Mouse (Mus musculus): ENCODE measurements around the gene Spats2. TPM values are rescaled to one million over a fixed set of nuclear protein-coding genes. Genes with fewer than 3 reads are reported as not detected.
A peak's percentile ranks its signal among the peaks of the same experiment; 100 is the strongest.

Gene Spats2
- polyA plus RNA-seq, 1 experiment from 2014 or later: 73.4 TPM

DNA sequence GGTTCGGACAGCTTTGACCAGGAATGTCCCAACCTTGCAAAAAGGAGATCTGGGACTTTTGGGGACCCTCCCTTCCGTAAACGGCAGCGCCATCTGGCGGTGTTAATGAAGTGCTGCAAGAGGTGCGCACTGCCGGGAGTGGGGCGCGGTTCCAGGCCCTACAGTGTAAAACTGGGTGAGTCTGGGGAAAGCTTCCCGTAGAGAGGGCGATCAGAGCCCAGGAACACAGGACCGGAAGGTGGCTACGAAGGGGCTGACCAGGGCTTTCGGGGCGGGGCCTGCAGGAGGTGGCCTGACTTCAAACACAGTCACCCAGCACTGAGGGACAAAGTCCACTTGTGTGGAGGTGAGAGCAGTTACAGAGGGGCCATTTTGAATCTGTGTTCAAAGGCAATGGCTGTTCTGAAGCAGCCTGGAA is 26.6 kb upstream of the Spats2 start:
- Histone ChIP-seq H3K27ac (no peak overlapping the region), H3K4me1 (peaks cover 37% of the 10 kb centered on the region), H3K36me3 (no peaks in the 10 kb centered on the region), H3K4me2 (replicated peaks) (peak overlapping the region; percentile 75), H3K9ac (0 out of 2 replicates have a peak overlapping the region, but pooled peaks have one; percentile 19), H3K9me3 (no peaks in the 10 kb centered on the region), H3K4me3 (peak overlapping the region; percentile 9; the same call in 1 of the 2 replicates), H3K27me3 (peaks cover 60% of the 10 kb centered on the region)
- 2% methylated on average over 15 of the region's 15 CpGs for WGBS
- ATAC-seq (ENCODE audit: insufficient number of reproducible peaks, insufficient read depth, low FRiP score, low TSS enrichment): no peak

DNA sequence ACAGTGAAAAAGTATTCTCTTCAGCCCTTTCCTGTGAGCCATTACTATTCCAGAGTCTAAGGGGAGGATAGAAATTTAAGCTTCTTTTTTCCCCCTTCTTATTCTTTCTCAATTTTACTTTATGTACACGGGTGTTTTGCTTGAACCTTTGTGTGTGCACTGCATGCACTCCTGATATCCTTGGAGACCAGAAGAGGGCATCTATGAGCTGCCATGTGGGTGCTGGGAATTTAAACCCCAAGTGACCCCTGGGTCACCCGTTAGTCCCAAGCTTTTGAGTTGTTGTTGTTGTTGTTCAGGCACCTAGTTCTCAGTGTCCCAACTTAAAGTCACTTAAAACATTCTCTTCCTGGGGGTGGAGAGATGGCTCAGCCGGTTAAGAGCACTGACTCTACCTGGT is 25.7 kb upstream of the Spats2 start:
- H3K9me3 ChIP-seq: no peaks in the 10 kb centered on the region
- no peak for ATAC-seq (ENCODE audit: insufficient number of reproducible peaks, insufficient read depth, low FRiP score, low TSS enrichment)
- H3K27ac ChIP-seq: no peak overlapping the region
- peaks cover 53% of the 10 kb centered on the region for H3K27me3 ChIP-seq
- 59% methylated on average over 3 of the region's 3 CpGs for WGBS
- H3K36me3 ChIP-seq: no peaks in the 10 kb centered on the region
- H3K4me1 ChIP-seq: peaks cover 32% of the 10 kb centered on the region
- H3K4me2 ChIP-seq (replicated peaks): no peak overlapping the region
- no peak overlapping the region for H3K4me3 ChIP-seq
- no peak overlapping the region for H3K9ac ChIP-seq

DNA sequence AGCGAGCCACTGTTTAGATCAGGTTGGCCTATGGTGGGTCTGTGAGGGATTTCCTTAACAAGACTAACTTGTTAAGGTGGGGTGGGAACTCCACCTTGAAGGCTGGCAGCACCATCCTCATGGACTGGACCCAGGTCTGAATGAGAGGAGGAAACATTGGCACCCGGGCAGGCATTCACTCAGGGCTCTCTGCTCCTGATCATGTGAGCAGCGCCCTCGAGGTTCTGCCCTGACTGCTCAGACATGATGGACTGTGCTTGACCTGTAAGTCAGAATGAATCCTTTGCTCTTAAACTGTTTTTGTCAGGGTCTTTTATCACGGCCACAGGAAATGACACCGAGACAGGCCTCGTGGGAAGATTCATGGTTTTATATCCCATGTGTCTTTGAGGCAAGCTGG is 20.5 kb upstream of the Spats2 start:
- H3K4me1 ChIP-seq: no peaks in the 10 kb centered on the region
- no peak overlapping the region for H3K4me2 ChIP-seq (replicated peaks)
- no peak overlapping the region for H3K27ac ChIP-seq
- WGBS: 74% methylated on average over 7 of the region's 7 CpGs
- H3K36me3 ChIP-seq: no peaks in the 10 kb centered on the region
- H3K4me3 ChIP-seq: no peak overlapping the region
- no peak for ATAC-seq (ENCODE audit: insufficient number of reproducible peaks, insufficient read depth, low FRiP score, low TSS enrichment)
- no peaks in the 10 kb centered on the region for H3K9me3 ChIP-seq
- H3K27me3 ChIP-seq: peaks cover 2% of the 10 kb centered on the region
- no peak overlapping the region for H3K9ac ChIP-seq

DNA sequence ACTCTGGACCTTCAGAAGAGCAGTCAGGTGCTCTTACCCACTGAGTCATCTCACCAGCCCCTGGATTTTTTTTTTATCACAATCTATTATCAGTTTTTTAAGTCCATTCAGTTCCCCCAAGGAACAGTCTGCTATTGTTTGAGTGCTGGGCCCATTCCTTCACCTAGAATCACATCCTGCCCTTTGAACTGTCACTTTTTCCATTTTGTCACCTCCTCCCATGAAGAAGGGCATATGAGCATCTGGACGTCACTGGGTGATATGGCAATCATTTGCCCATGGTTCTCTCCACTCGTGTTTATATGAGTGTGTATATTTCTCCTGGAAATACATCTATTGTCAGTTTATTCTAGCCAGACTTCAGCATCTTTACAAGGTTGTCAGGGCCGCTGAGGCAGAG is 17.9 kb upstream of the Spats2 start:
- no peak overlapping the region for H3K4me2 ChIP-seq (replicated peaks)
- no peaks in the 10 kb centered on the region for H3K9me3 ChIP-seq
- H3K4me1 ChIP-seq: no peaks in the 10 kb centered on the region
- H3K4me3 ChIP-seq: no peak overlapping the region
- no peak for ATAC-seq (ENCODE audit: insufficient number of reproducible peaks, insufficient read depth, low FRiP score, low TSS enrichment)
- no peak overlapping the region for H3K27ac ChIP-seq
- no peak overlapping the region for H3K9ac ChIP-seq
- H3K27me3 ChIP-seq: no peaks in the 10 kb centered on the region
- WGBS: 84% methylated on average over 3 of the region's 3 CpGs
- H3K36me3 ChIP-seq: no peaks in the 10 kb centered on the region

DNA sequence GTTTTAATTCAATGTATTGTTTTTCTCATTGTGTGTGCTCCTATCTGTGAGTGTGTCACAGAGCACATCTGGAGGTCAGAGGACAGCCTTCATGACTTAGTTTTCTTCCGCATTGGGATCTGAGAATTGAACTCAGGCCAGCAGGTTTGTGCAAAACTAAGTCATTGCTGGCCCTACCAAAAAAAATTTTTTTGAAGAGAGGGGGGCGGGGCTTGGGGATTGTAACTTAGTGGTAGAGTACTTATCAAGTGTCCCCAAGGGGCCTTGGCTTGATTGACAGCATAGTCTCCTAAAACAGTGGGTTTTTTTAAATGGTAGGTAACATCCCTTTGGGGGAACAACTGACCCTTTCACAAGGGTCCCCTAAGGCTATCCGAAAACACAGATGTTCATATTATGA is 14.6 kb upstream of the Spats2 start:
- 84% methylated on average over 3 of the region's 3 CpGs for WGBS
- Histone ChIP-seq H3K9me3 (no peaks in the 10 kb centered on the region), H3K27ac (no peak overlapping the region), H3K9ac (no peak overlapping the region), H3K36me3 (no peaks in the 10 kb centered on the region), H3K4me3 (no peak overlapping the region), H3K4me2 (replicated peaks) (no peak overlapping the region), H3K27me3 (no peaks in the 10 kb centered on the region), H3K4me1 (no peaks in the 10 kb centered on the region)
- ATAC-seq (ENCODE audit: insufficient number of reproducible peaks, insufficient read depth, low FRiP score, low TSS enrichment): no peak

DNA sequence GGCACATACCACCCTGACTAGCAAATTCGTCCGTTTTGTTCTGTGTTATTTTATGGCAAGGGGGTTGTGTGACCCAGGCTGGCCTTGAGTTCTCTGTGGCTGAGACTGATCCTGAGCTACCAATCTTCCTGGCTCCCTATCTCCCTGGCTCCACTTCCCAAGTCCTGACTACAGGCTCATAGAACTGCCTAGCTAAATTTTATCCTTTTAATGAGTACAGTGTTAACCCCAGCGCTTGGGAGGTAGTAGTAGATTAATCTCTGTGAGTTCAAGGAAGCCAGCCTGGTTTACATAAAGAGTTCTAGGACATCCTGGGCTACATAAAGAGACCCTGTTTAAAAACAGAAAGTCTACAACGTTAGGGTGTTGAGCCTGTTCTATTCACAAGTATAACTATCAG is 13.9 kb upstream of the Spats2 start:
- ATAC-seq (ENCODE audit: insufficient number of reproducible peaks, insufficient read depth, low FRiP score, low TSS enrichment): no peak
- 49% methylated on average over 4 of the region's 4 CpGs for WGBS
- H3K4me1 ChIP-seq: no peaks in the 10 kb centered on the region

DNA sequence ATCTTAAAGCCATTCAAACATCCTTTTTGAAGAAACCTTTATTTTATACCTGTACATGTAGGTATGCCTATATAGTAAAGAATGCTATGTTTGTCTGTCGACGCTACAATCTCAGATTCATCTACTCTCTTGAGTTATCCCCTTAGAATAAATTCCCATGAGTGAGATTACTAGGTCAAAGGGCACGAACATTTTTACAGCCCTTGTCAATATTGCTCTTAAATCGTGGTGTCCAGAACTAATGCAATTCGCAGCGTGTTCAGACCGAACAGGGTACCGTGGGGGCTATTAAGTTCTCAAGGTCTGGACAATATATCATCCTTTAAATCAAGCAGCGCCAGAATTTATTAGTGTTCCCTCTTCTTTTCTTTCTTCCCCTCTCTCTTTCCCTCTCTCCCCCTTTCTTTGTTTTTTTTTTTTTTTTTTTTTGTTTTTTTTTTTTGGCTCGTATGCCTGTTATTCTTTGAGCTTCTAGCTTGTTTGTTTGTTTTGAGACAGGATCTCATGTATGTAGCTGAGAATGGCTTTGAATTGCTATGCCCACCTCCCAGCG is 12.8 kb upstream of the Spats2 start:
- H3K36me3 ChIP-seq: no peaks in the 10 kb centered on the region
- WGBS: 60% methylated on average over 11 of the region's 11 CpGs
- no peaks in the 10 kb centered on the region for H3K9me3 ChIP-seq
- no peak overlapping the region for H3K27ac ChIP-seq
- H3K4me3 ChIP-seq: no peak overlapping the region
- ATAC-seq (ENCODE audit: insufficient number of reproducible peaks, insufficient read depth, low FRiP score, low TSS enrichment): no peak
- no peaks in the 10 kb centered on the region for H3K4me1 ChIP-seq
- no peak overlapping the region; the same call in 1 of the 2 replicates for H3K4me2 ChIP-seq (replicated peaks)
- H3K27me3 ChIP-seq: no peaks in the 10 kb centered on the region
- H3K9ac ChIP-seq: no peak overlapping the region

More for the DNA sequence above, 13.9 kb upstream of the Spats2 start:
- H3K36me3 ChIP-seq: no peaks in the 10 kb centered on the region
- H3K4me3 ChIP-seq: no peak overlapping the region
- H3K27ac ChIP-seq: no peak overlapping the region
- H3K27me3 ChIP-seq: no peaks in the 10 kb centered on the region
- H3K9me3 ChIP-seq: no peaks in the 10 kb centered on the region
- H3K9ac ChIP-seq: no peak overlapping the region
- no peak overlapping the region for H3K4me2 ChIP-seq (replicated peaks)

DNA sequence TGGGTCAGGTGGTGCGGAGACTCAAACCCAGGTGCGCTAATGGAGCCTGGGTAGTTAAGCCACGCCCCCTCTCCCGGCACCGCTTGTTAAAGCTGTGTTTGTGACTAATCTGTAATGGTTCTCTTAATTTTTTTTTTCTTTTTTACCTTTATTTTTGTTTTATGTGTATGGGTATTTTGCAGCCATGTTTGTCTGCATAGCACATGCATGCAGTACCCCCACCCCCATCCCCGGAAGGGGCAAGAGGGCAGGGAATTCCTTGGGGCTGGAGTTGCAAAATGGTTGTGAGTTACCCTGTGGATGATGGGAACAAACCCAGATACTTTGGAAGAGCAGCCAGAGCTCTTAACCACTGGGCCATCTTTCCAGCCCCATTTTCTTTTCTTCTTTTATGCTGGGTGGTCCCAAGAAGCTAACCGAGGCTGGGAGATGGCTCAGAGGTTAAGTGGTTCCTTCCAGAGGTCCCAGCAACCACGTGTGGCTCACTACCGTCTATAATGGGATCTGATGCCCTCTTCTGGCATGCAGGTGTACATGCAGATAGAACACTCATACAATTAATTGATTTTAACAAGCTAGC is 12.2 kb upstream of the Spats2 start:
- no peak for ATAC-seq (ENCODE audit: insufficient number of reproducible peaks, insufficient read depth, low FRiP score, low TSS enrichment)
- no peaks in the 10 kb centered on the region for H3K36me3 ChIP-seq
- no peak overlapping the region; the same call in 1 of the 2 replicates for H3K4me2 ChIP-seq (replicated peaks)
- no peak overlapping the region for H3K9ac ChIP-seq
- no peak overlapping the region for H3K27ac ChIP-seq
- no peaks in the 10 kb centered on the region for H3K9me3 ChIP-seq
- H3K27me3 ChIP-seq: no peaks in the 10 kb centered on the region
- no peaks in the 10 kb centered on the region for H3K4me1 ChIP-seq
- H3K4me3 ChIP-seq: no peak overlapping the region
- 6% methylated on average over 9 of the region's 9 CpGs for WGBS

DNA sequence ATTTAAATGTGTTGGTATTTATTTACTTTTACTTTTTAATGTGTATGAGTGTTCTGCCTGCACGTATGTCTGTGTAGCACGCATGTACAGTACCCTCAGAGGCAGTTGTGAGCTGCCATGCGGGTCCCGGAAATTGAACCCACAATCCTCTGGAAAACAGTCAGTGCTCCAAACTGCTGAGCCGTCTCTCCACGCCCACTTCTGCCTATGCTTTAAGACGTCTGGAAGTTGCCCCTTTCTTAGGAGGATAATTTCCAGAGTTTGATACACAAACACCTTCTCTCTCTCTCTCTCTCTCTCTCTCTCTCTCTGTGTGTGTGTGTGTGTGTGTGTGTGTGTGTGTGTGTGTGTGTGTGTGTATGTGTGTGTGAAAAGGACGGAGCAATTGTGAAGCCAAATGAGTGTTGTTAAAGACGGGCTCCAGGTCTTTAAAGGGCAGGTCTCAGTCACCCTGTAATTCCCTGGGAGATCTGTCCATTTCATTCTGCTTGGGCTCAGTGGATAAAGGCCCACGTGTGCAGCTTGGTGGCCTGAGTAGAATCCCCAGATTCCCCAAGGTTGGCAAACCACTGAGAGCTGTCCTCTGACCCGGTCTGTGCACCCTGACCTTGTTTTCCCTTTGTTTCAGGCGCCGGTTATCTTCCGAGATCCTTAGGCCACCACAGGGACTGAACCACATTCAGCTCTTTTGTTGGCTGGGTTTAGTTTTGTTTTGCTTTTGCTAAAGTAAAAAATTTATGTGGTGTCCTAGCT is 11.2 kb upstream of the Spats2 start:
- WGBS: 44% methylated on average over 14 of the region's 14 CpGs
- Histone ChIP-seq H3K27me3 (no peaks in the 10 kb centered on the region), H3K4me1 (no peaks in the 10 kb centered on the region), H3K27ac (no peak overlapping the region), H3K4me2 (replicated peaks) (no peak overlapping the region), H3K9ac (no peak overlapping the region), H3K4me3 (no peak overlapping the region), H3K9me3 (no peaks in the 10 kb centered on the region), H3K36me3 (no peaks in the 10 kb centered on the region)
- ATAC-seq (ENCODE audit: insufficient number of reproducible peaks, insufficient read depth, low FRiP score, low TSS enrichment): no peak

DNA sequence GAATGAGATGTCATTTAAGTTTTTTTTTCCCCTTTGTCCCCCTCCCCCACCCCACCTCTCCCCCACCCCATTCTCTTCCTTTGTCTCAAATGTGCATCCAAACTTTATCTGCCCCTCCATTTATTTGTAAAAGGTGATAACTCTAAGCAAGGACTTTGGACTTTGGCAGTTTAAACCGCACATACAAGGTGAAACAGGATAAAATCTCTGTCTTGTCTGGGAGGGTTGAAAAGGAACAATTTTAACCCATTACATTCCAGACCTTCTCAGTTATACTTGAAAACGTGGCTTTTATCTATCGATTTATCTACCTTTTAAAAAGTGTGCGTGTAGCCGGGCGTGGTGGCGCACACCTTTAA is 10.7 kb upstream of the Spats2 start:
- Histone ChIP-seq H3K36me3 (no peaks in the 10 kb centered on the region), H3K4me2 (replicated peaks) (no peak overlapping the region), H3K27me3 (no peaks in the 10 kb centered on the region), H3K27ac (no peak overlapping the region), H3K9ac (no peak overlapping the region), H3K4me1 (no peaks in the 10 kb centered on the region), H3K4me3 (no peak overlapping the region), H3K9me3 (no peaks in the 10 kb centered on the region)
- WGBS: 81% methylated on average over 7 of the region's 7 CpGs
- ATAC-seq (ENCODE audit: insufficient number of reproducible peaks, insufficient read depth, low FRiP score, low TSS enrichment): no peak

DNA sequence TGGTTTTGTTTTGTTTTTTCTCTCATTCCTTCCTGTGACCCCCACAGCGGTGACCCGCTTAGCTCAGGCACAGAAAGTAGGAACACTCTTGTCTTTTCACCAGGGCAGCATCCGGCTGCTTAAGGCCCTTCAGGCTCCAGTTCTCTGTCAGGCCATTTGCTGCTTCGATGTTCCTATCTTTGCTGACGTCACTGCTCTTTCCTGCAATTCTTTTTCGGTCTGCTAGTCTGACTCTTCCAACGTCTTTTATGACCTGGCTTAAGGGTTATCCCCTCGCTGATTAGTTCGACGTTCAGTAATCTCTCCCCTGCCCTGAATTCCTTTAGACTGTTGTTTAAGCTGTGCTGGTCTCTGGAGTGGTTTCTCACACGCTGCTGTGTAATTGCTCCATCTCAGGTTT is 9.2 kb upstream of the Spats2 start:
- H3K9me3 ChIP-seq: no peaks in the 10 kb centered on the region
- H3K9ac ChIP-seq: no peak overlapping the region
- 55% methylated on average over 11 of the region's 11 CpGs for WGBS
- H3K4me2 ChIP-seq (replicated peaks): no peak overlapping the region
- no peak for ATAC-seq (ENCODE audit: insufficient number of reproducible peaks, insufficient read depth, low FRiP score, low TSS enrichment)
- 0 out of 2 replicates have a peak, but pooled peaks cover 6% of the 10 kb centered on the region for H3K27me3 ChIP-seq
- no peaks in the 10 kb centered on the region for H3K4me1 ChIP-seq
- no peak overlapping the region for H3K27ac ChIP-seq
- no peaks in the 10 kb centered on the region for H3K36me3 ChIP-seq
- H3K4me3 ChIP-seq: no peak overlapping the region

DNA sequence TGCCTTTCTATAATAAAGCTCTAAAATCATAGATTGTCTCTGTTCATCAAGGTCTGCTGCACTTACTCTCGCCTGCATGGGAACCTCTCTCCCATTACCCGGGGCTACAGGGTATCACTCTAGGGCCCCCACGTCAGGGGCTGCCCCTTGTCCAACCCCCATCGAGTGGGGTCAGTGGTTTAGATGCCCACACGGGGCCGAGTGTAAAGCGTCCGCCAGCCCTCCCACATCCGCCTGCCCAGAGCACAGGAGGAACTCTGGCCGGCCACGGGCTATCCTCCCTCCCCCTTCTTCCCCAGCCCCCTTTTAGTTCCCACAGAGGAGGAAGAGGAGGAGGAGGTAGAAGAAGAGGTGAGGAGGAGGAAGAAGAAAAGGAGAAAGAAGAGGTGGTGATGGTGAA is 4.9 kb upstream of the Spats2 start:
- Histone ChIP-seq H3K27me3 (0 out of 2 replicates have a peak, but pooled peaks cover 6% of the 10 kb centered on the region), H3K9me3 (no peaks in the 10 kb centered on the region), H3K4me3 (no peak overlapping the region), H3K4me1 (no peaks in the 10 kb centered on the region), H3K27ac (no peak overlapping the region), H3K9ac (no peak overlapping the region), H3K4me2 (replicated peaks) (0 out of 2 replicates have a peak overlapping the region, but pooled peaks have one; percentile 22), H3K36me3 (no peaks in the 10 kb centered on the region)
- 13% methylated on average over 11 of the region's 11 CpGs for WGBS
- no peak for ATAC-seq (ENCODE audit: insufficient number of reproducible peaks, insufficient read depth, low FRiP score, low TSS enrichment)
